Mouse (Mus musculus): Measurements from ENCODE around the gene Fbrsl1.

DNA sequence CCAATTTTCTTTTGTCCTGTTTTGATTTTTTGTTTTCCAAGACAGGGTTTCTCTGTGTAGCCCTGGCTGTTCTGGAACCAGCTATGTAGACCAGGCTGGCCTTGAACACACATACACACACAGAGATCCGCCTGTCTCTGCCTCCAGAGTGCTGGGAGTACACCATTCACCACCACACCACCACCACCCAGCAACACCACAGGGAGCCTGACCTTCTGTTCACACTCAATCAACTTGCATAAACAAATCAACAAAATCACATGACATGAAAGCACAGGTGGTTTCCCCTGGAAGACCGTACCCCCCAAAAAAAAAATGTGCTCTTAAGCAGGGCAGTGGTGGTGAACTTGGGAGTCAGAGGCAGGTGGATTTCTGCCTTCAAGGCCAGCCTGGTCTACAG lies 3.8 kb downstream of the Fbrsl1 start:
- TF ChIP-seq GATA1 (IDR thresholded peaks at IDR 0.05; ENCODE audit: low read length) (no peak), TAL1 (IDR thresholded peaks at IDR 0.05; ENCODE audit: low read length) (no peak)
